Mouse (Mus musculus) olfactory bulb, adult 2 months (tissue): Measurements from ENCODE around the gene Ppp4r4.

ENCODE experiments used
- CTCF ChIP-seq: fragments of 200-500 bp; IDR thresholded peaks from 2 replicates; pipeline ENCODE4 v1.5.1; 2012; ENCODE audit warnings: low read depth, mild to moderate bottlenecking, low read length, moderate library complexity; ENCODE audit not compliant: insufficient read depth
- POLR2A ChIP-seq: fragments of 200-500 bp; IDR thresholded peaks from 2 replicates; pipeline ENCODE4 v1.6.1; 2012; ENCODE audit warnings: mild to moderate bottlenecking, low read depth, low read length, moderate library complexity; ENCODE audit not compliant: insufficient read depth

- TF ChIP-seq CTCF = no peak
- no peak for TF ChIP-seq POLR2A
These were observed 16.4 kb downstream of the Ppp4r4 start for GRCm38 (mm10) chr12:103548526-103548925.
